Mouse (Mus musculus) liver, embryonic 12.5 days (tissue): Measurements from ENCODE around the gene Tchp. TPM values are rescaled to one million over a fixed set of nuclear protein-coding genes. Genes with fewer than 3 reads are reported as not detected.

Source experiments
- ATAC-seq: fragments of 200-750 bp; cut with Nextera tagmentation; 2 replicates; pipeline ENCODE4 v1.8.0; 2017; ENCODE audit warnings: moderate number of reproducible peaks, mild to moderate bottlenecking, moderate library complexity
- H3K27ac ChIP-seq: fragments of 300-500 bp; sonication (generic); 2 replicates; pipeline ENCODE4 v1.5.1; 2016; ENCODE audit warnings: mild to moderate bottlenecking
- H3K27me3 ChIP-seq: fragments of 300-500 bp; sonication (generic); replicated peaks from 2 replicates; pipeline ENCODE4 v1.6.1; 2016; ENCODE audit warnings: mild to moderate bottlenecking, moderate library complexity
- H3K36me3 ChIP-seq: fragments of 300-500 bp; sonication (generic); 2 replicates; pipeline ENCODE4 v1.6.1; 2016; ENCODE audit warnings: mild to moderate bottlenecking, moderate library complexity
- H3K4me1 ChIP-seq: fragments of 300-500 bp; sonication (generic); 2 replicates; pipeline ENCODE4 v1.6.1; 2016
- H3K4me2 ChIP-seq: fragments of 300-500 bp; sonication (generic); 2 replicates; pipeline ENCODE4 v1.6.1; 2016; ENCODE audit warnings: mild to moderate bottlenecking, moderate library complexity
- H3K4me3 ChIP-seq: fragments of 300-500 bp; sonication (generic); 2 replicates; pipeline ENCODE4 v1.5.1; 2016; ENCODE audit warnings: mild to moderate bottlenecking, moderate library complexity
- H3K9ac ChIP-seq: fragments of 300-500 bp; sonication (generic); 2 replicates; pipeline ENCODE4 v1.6.1; 2016; ENCODE audit warnings: mild to moderate bottlenecking, moderate library complexity
- H3K9me3 ChIP-seq: fragments of 300-500 bp; sonication (generic); replicated peaks from 2 replicates; pipeline ENCODE4 v1.6.1; 2016; ENCODE audit warnings: mild to moderate bottlenecking, moderate library complexity
- WGBS: fragments of 180-500 bp; shearing (Covaris S2); methylation state at CpG from one replicate; pipeline ENCODE4 v1.1.7; 2016; ENCODE audit not compliant: insufficient replicate concordance; 5-methylcytosine and 5-hydroxymethylcytosine counted together
- microRNA-seq: library from miRNA; unstranded; fragments of <30 nt; microRNA quantifications from one replicate; pipeline ENCODE4, GENCODE M21; 2017
- polyA plus RNA-seq: library from polyadenylated mRNA; unstranded; fragments of >200 nt; fragmentation: Nextera tagmentation; extraction: Ambion mirVana; gene quantifications from 2 replicates; pipeline ENCODE4 v1.2.1, GENCODE M21; 2016

The Tchp gene
- polyA plus RNA-seq, 1 experiment from 2014 or later = 7.5 TPM

GRCm38 (mm10) chr5:114769786-114770185 is 62.2 kb downstream of the Tchp start:
- Histone ChIP-seq H3K4me2 (no peak overlapping the region), H3K4me1 (peaks cover 52% of the 10 kb centered on the region), H3K27ac (no peak overlapping the region), H3K27me3 (no peaks in the 10 kb centered on the region), H3K9ac (no peak overlapping the region), H3K9me3 (no peaks in the 10 kb centered on the region), H3K36me3 (peaks cover 33% of the 10 kb centered on the region), H3K4me3 (no peak overlapping the region)
- ATAC-seq = no peak
- WGBS = 91% methylated on average over 8 of the region's 8 CpGs

GRCm38 (mm10) chr5:114771796-114772195 is 64.2 kb downstream of the Tchp start:
- peak overlapping the region; percentile 100; the same call in 1 of the 2 replicates for H3K9ac ChIP-seq
- 31% methylated on average over 8 of the region's 8 CpGs for WGBS
- peak overlapping the region; percentile 96 for H3K4me2 ChIP-seq
- H3K9me3 ChIP-seq = no peaks in the 10 kb centered on the region
- no peak for ATAC-seq
- peaks cover 63% of the 10 kb centered on the region for H3K4me1 ChIP-seq
- peaks cover 13% of the 10 kb centered on the region for H3K36me3 ChIP-seq
- H3K27ac ChIP-seq = peak overlapping the region; percentile 91; the same call in 1 of the 2 replicates
- no peaks in the 10 kb centered on the region for H3K27me3 ChIP-seq
- H3K4me3 ChIP-seq = peak overlapping the region; percentile 90

Small RNA genes lying within 50 kb of the gene (microRNA-seq; reads per million reads assigned to microRNA genes)
- gene Mir7028 = not detected

Other genes starting within 250 kb of the Tchp start
- gene Fam222a, start 139.7 kb upstream of the Tchp start, polyA plus RNA-seq = 1.3 and 1.4 TPM in 2 replicates
- 0.19 and 0.29 TPM in 2 replicates for gene Trpv4, start 49.3 kb upstream of the Tchp start, polyA plus RNA-seq
- 41.9 and 44.0 TPM in 2 replicates for gene Gltp, start 16.8 kb upstream of the Tchp start, polyA plus RNA-seq
- 85.2 and 87.5 TPM in 2 replicates for gene Ankrd13a, start 66.9 kb downstream of the Tchp start, polyA plus RNA-seq
- 28.1 and 28.3 TPM in 2 replicates for gene Git2, start 67.8 kb downstream of the Tchp start, polyA plus RNA-seq
- 37.4 and 41.8 TPM in 2 replicates for gene 1500011B03Rik, start 115.7 kb downstream of the Tchp start, polyA plus RNA-seq
- not detected in 2 replicates for gene 4930519G04Rik, start 145.9 kb downstream of the Tchp start, polyA plus RNA-seq
- not detected in 2 replicates for gene Gm9936, start 150.9 kb downstream of the Tchp start, polyA plus RNA-seq
- gene Oasl2, start 189.2 kb downstream of the Tchp start, polyA plus RNA-seq = 3.5 and 3.9 TPM in 2 replicates
- 0.29 and 0.30 TPM in 2 replicates for gene Oasl1, start 215.5 kb downstream of the Tchp start, polyA plus RNA-seq
- 22.1 and 25.2 TPM in 2 replicates for gene 2210016L21Rik, start 234.4 kb downstream of the Tchp start, polyA plus RNA-seq